Mouse (Mus musculus) embryonic facial prominence, embryonic 15.5 days (tissue): ENCODE data around the gene Wnt9b. TPM values are rescaled to one million over a fixed set of nuclear protein-coding genes. Genes with fewer than 3 reads are reported as not detected.

Experiments
- ATAC-seq: fragments of 200-750 bp; cut with Nextera tagmentation; 2 replicates; pipeline ENCODE4 v1.8.0; 2017; ENCODE audit warnings: low read depth, moderate TSS enrichment; ENCODE audit not compliant: insufficient number of reproducible peaks, low FRiP score, low TSS enrichment
- H3K27ac ChIP-seq: fragments of 300-500 bp; sonication (generic); replicated peaks from 2 replicates; pipeline ENCODE4 v1.5.1; 2015; ENCODE audit warnings: mild to moderate bottlenecking, inconsistent platforms
- H3K27me3 ChIP-seq: fragments of 300-500 bp; sonication (generic); 2 replicates; pipeline ENCODE4 v1.6.1; 2015; ENCODE audit warnings: inconsistent platforms
- H3K36me3 ChIP-seq: fragments of 300-500 bp; sonication (generic); 2 replicates; pipeline ENCODE4 v1.6.1; 2015; ENCODE audit warnings: mild to moderate bottlenecking, inconsistent platforms
- H3K4me1 ChIP-seq: fragments of 300-500 bp; sonication (generic); 2 replicates; pipeline ENCODE4 v1.6.1; 2015; ENCODE audit warnings: inconsistent platforms
- H3K4me2 ChIP-seq: fragments of 300-500 bp; sonication (generic); replicated peaks from 2 replicates; pipeline ENCODE4 v1.6.1; 2015; ENCODE audit warnings: mild to moderate bottlenecking, inconsistent platforms
- H3K4me3 ChIP-seq: fragments of 300-500 bp; sonication (generic); replicated peaks from 2 replicates; pipeline ENCODE4 v1.5.1; 2015; ENCODE audit warnings: mild to moderate bottlenecking, inconsistent platforms
- H3K9ac ChIP-seq: fragments of 300-500 bp; sonication (generic); 2 replicates; pipeline ENCODE4 v1.6.1; 2015; ENCODE audit warnings: inconsistent platforms
- H3K9me3 ChIP-seq: fragments of 300-500 bp; sonication (generic); replicated peaks from 2 replicates; pipeline ENCODE4 v1.6.1; 2016; ENCODE audit warnings: inconsistent platforms
- WGBS: fragments of 180-500 bp; shearing (Covaris S2); methylation state at CpG from one replicate; pipeline ENCODE4 v1.1.7; 2015; 5-methylcytosine and 5-hydroxymethylcytosine counted together
- polyA plus RNA-seq: library from polyadenylated mRNA; unstranded; fragments of >200 nt; fragmentation: Nextera tagmentation; extraction: Ambion mirVana; gene quantifications from 2 replicates; pipeline ENCODE4 v1.2.1, GENCODE M21; 2015

The Wnt9b gene
- polyA plus RNA-seq, 1 experiment from 2014 or later: 1.2 TPM

DNA sequence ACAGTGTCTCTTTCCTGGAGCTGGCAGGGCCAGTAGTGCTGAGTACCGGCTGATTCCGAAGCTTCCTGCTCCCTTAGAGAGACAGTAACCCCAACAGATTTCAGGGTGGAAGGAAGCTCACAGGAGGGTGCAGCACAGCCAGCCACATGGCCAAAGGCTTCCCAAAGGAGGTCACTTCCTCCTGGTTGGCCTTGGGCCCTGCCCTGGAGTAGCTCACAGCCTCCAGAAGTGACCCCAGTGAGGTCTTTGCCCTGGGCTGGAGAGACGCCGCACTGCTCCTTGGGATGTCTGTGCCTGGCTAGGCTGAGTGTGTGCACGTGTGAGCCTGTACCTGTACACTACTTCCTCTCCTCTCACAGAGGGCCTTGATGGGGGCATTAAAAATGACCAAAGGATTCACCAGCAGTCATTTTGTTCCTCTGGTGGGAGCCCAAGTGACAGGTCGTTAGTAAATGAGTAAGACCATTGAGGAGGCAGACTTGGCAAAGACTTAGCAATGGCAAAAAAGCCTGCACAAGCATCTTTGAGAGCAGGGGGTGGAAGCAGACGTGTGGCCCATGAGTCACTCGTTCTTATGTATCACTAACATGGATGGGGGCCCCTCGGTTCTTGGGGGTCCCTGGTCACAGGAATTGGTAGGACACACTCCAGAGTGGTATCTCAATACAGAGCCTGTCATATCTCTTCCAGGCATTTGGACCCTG is 20.2 kb downstream of the Wnt9b start:
- Histone ChIP-seq H3K4me1 (no peaks in the 10 kb centered on the region), H3K4me3 (no peak overlapping the region), H3K27me3 (no peaks in the 10 kb centered on the region; the same call in 1 of the 2 replicates), H3K27ac (no peak overlapping the region), H3K9me3 (no peaks in the 10 kb centered on the region), H3K4me2 (no peak overlapping the region), H3K9ac (no peak overlapping the region), H3K36me3 (no peaks in the 10 kb centered on the region)
- no peak for ATAC-seq
- WGBS: 51% methylated on average over 9 of the region's 9 CpGs

DNA sequence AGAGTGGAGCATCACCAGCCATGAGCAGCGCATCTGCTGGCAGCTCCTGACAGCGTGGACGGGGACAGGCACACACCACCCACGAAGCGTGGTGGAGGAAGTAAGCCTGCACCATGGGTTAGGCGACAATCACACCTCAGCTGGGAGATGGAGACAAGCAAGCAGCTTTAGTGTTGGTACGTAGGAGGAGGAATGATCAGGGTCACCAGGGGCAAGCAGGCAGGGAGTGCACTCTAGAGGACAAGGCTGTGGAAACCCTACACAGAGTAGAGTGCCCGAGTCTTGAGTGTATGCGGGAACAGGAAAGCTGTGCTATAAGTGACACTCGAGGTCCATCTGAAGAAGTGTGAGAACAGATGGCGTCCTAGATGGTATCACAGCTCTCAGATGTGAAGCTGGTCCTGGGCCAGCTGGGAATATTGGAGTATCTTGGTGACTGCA is 25.3 kb downstream of the Wnt9b start:
- H3K27ac ChIP-seq: no peak overlapping the region
- no peak overlapping the region for H3K4me3 ChIP-seq
- H3K4me2 ChIP-seq: no peak overlapping the region
- no peaks in the 10 kb centered on the region; the same call in 1 of the 2 replicates for H3K27me3 ChIP-seq
- WGBS: 76% methylated on average over 11 of the region's 11 CpGs
- H3K36me3 ChIP-seq: no peaks in the 10 kb centered on the region
- peaks cover 15% of the 10 kb centered on the region for H3K4me1 ChIP-seq
- no peak overlapping the region for H3K9ac ChIP-seq
- no peaks in the 10 kb centered on the region for H3K9me3 ChIP-seq
- no peak for ATAC-seq

DNA sequence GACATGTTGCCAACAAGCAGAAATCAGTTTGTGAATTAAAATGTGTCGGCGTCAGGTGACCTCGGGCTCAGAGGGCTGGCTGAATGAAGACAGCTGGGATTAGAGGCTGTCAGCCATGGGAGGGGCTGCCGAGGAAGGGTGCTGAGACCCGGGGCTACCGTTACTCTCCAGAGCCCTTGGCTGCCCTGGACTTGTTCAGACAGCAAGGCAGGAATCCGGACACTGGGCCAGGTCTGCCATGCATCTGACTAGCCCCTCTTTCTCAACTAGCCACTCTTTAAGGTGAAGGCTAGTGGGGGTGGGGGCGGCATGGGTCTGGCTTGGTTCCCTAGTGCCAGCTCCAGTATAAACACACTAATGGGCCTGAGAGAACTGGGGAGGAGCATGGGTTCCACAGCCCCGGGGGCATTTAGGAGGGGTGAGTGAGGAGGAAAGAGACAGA is 27.6 kb downstream of the Wnt9b start:
- H3K36me3 ChIP-seq: no peaks in the 10 kb centered on the region
- 6% methylated on average over 9 of the region's 9 CpGs for WGBS
- no peaks in the 10 kb centered on the region for H3K9me3 ChIP-seq
- peaks cover 15% of the 10 kb centered on the region for H3K4me1 ChIP-seq
- H3K4me2 ChIP-seq: peak overlapping the region; percentile 43
- peak overlapping the region; percentile 22; the same call in 1 of the 2 replicates for H3K27ac ChIP-seq
- ATAC-seq: peak; percentile 58
- H3K27me3 ChIP-seq: no peaks in the 10 kb centered on the region; the same call in 1 of the 2 replicates
- H3K9ac ChIP-seq: no peak overlapping the region
- peak overlapping the region; percentile 18 for H3K4me3 ChIP-seq

- H3K36me3 ChIP-seq: no peaks in the 10 kb centered on the region
- no peak overlapping the region for H3K9ac ChIP-seq
- ATAC-seq: 0 out of 2 replicates have a peak, but pooled peaks have one; percentile 31
- peak overlapping the region; percentile 43 for H3K4me2 ChIP-seq
- 9% methylated on average over 15 of the region's 15 CpGs for WGBS
- H3K27ac ChIP-seq: 0 out of 2 replicates have a peak overlapping the region, but pooled peaks have one; percentile 3
- no peaks in the 10 kb centered on the region for H3K9me3 ChIP-seq
- H3K4me1 ChIP-seq: peaks cover 15% of the 10 kb centered on the region
- peak overlapping the region; percentile 18 for H3K4me3 ChIP-seq
- no peaks in the 10 kb centered on the region; the same call in 1 of the 2 replicates for H3K27me3 ChIP-seq
Observed at GRCm38 (mm10) chr11:103721468-103722039, 28.1 kb downstream of the Wnt9b start.

DNA sequence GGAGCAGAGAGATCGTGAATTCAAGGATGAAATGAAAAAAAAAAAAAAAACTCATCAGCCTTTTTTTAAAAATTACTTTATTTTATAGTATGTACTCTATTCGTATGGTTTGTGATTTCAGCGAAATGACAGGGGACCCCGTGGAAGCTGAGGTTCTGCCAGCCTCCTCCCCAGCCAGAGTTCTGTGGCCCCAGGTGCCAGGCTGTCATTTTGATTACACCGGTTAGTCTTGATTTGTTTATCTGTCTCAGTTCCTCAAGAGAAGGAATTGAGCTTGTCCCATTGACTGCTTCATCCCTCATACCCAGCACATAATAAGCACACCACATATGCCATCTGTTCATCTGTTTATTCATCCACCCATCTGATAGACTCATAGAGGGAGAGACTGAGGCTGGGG is 30.2 kb downstream of the Wnt9b start:
- Histone ChIP-seq H3K27me3 (no peaks in the 10 kb centered on the region; the same call in 1 of the 2 replicates), H3K27ac (no peak overlapping the region), H3K4me3 (no peak overlapping the region), H3K9me3 (no peaks in the 10 kb centered on the region), H3K36me3 (no peaks in the 10 kb centered on the region), H3K9ac (no peak overlapping the region), H3K4me2 (no peak overlapping the region), H3K4me1 (peaks cover 15% of the 10 kb centered on the region)
- ATAC-seq: no peak
- 53% methylated on average over 5 of the region's 5 CpGs for WGBS

- Histone ChIP-seq H3K27ac (no peak overlapping the region), H3K4me2 (no peak overlapping the region), H3K27me3 (no peaks in the 10 kb centered on the region; the same call in 1 of the 2 replicates), H3K9me3 (no peaks in the 10 kb centered on the region), H3K4me3 (no peak overlapping the region), H3K4me1 (peaks cover 10% of the 10 kb centered on the region), H3K36me3 (no peaks in the 10 kb centered on the region), H3K9ac (no peak overlapping the region)
- WGBS: 32% methylated on average over 9 of the region's 9 CpGs
- no peak for ATAC-seq
Observed at GRCm38 (mm10) chr11:103716971-103717370, 32.6 kb downstream of the Wnt9b start.

GRCm38 (mm10) chr11:103714074-103714473 is 35.5 kb downstream of the Wnt9b start:
- H3K4me3 ChIP-seq: no peak overlapping the region
- ATAC-seq: no peak
- H3K9ac ChIP-seq: no peak overlapping the region
- 77% methylated on average over 2 of the region's 2 CpGs for WGBS
- H3K4me1 ChIP-seq: peaks cover 6% of the 10 kb centered on the region; the same call in 1 of the 2 replicates
- H3K4me2 ChIP-seq: no peak overlapping the region
- no peaks in the 10 kb centered on the region for H3K9me3 ChIP-seq
- H3K27ac ChIP-seq: no peak overlapping the region
- H3K27me3 ChIP-seq: no peaks in the 10 kb centered on the region; the same call in 1 of the 2 replicates
- H3K36me3 ChIP-seq: no peaks in the 10 kb centered on the region

DNA sequence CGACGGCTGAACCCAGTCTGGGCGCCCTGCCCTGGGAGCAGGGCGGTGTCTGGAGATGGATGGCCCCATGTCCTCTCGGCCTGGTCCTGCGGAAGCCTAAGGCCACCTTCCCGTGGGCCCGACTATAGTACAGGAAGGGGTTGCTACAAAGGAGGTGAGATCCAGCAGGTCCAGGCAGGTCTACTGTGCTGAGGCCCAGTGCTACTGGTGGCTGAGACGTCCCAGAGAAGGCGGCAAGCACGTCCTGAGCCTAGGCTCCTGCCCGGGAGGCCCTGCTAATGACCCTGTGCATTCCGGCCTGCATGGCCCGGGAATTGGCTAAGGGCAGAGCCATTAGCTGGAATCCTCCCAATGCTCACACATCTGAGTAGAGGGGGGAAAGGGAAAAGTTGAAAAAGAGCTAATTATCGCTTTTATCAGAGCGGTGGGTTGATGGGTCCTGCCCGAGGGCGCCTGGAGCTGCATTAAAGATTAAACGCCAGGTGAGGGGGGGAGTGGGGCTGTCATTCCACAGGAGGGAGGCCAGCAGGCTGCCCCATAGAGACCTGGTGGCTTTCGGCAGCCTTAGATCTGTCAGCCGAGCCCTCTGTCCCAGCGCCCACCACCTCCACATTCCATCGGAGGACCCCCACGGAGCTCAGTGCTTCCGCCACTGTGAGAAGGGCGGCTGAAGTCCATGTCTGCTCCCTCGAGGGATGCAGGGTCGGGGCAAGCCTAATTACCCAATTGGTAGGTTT is 37.6 kb downstream of the Wnt9b start:
- no peak overlapping the region for H3K4me3 ChIP-seq
- WGBS: 41% methylated on average over 28 of the region's 28 CpGs
- ATAC-seq: peak; percentile 13; the same call in 1 of the 2 replicates

GRCm38 (mm10) chr11:103709982-103710381 is 39.6 kb downstream of the Wnt9b start:
- no peaks in the 10 kb centered on the region for H3K9me3 ChIP-seq
- no peak overlapping the region for H3K9ac ChIP-seq
- no peaks in the 10 kb centered on the region; the same call in 1 of the 2 replicates for H3K27me3 ChIP-seq
- H3K4me1 ChIP-seq: peaks cover 6% of the 10 kb centered on the region; the same call in 1 of the 2 replicates
- ATAC-seq: no peak
- H3K36me3 ChIP-seq: no peaks in the 10 kb centered on the region
- no peak overlapping the region for H3K4me2 ChIP-seq
- no peak overlapping the region for H3K4me3 ChIP-seq
- 69% methylated on average over 1 of the region's 1 CpGs for WGBS
- no peak overlapping the region for H3K27ac ChIP-seq

More for the DNA sequence above, 37.6 kb downstream of the Wnt9b start:
- Histone ChIP-seq H3K4me1 (peaks cover 6% of the 10 kb centered on the region; the same call in 1 of the 2 replicates), H3K27ac (no peak overlapping the region), H3K9me3 (no peaks in the 10 kb centered on the region), H3K27me3 (no peaks in the 10 kb centered on the region; the same call in 1 of the 2 replicates), H3K36me3 (no peaks in the 10 kb centered on the region), H3K9ac (no peak overlapping the region), H3K4me2 (no peak overlapping the region)

GRCm38 (mm10) chr11:103707005-103707404 is 42.6 kb downstream of the Wnt9b start:
- Histone ChIP-seq H3K4me3 (no peak overlapping the region), H3K9me3 (no peaks in the 10 kb centered on the region), H3K9ac (no peak overlapping the region), H3K36me3 (no peaks in the 10 kb centered on the region), H3K4me2 (no peak overlapping the region), H3K27me3 (no peaks in the 10 kb centered on the region; the same call in 1 of the 2 replicates), H3K4me1 (peaks cover 4% of the 10 kb centered on the region; the same call in 1 of the 2 replicates), H3K27ac (no peak overlapping the region)
- no peak for ATAC-seq
- WGBS: 47% methylated on average over 8 of the region's 8 CpGs

DNA sequence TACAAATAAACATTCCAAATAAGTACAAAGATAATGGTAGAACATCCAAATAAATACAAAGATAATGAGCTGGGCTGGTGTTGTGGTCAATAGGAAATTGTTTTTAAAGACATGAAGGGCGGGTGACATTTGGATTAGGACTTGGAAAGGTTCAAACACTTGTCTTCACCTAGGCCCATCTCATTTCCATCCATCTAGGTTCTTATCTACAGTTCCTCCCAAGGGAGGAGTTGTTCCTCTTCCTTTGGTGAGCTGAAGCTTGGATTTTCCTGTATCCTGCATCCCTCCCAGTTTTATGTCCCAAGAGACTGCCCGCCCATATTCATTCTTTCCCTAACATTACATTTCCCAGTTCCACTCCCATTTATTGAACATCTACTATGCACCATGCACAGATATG is 51.4 kb downstream of the Wnt9b start:
- Histone ChIP-seq H3K27me3 (no peaks in the 10 kb centered on the region), H3K9ac (peak overlapping the region; percentile 84), H3K4me1 (0 out of 2 replicates have a peak, but pooled peaks cover 3% of the 10 kb centered on the region), H3K27ac (peak overlapping the region; percentile 99), H3K4me3 (peak overlapping the region; percentile 76), H3K36me3 (no peaks in the 10 kb centered on the region), H3K9me3 (no peaks in the 10 kb centered on the region), H3K4me2 (peak overlapping the region; percentile 55)
- 75% methylated on average over 2 of the region's 2 CpGs for WGBS
- ATAC-seq: no peak
